Mouse (Mus musculus) stomach, postnatal 0 days (tissue): ENCODE results near the gene Pld6.

Experiments
- CTCF ChIP-seq: IDR thresholded peaks from 2 replicates; pipeline ENCODE4 v1.5.1; 2016; ENCODE audit warnings: antibody characterized with exemption, low read depth, mild to moderate bottlenecking, moderate library complexity
- EP300 ChIP-seq: optimal IDR thresholded peaks from 2 replicates; pipeline ENCODE3; 2016; ENCODE audit warnings: antibody characterized with exemption

GRCm38 (mm10) chr11:59734335-59734734, 53.1 kb downstream of the Pld6 start:
- no peak for TF ChIP-seq CTCF
- TF ChIP-seq EP300, result no peak
